Mouse (Mus musculus) olfactory bulb, adult 2 months (tissue): Measurements from ENCODE around the gene Rsc1a1. TPM values are rescaled to one million over a fixed set of nuclear protein-coding genes. Genes with fewer than 3 reads are reported as not detected.

Source experiments
- H3K27ac ChIP-seq: fragments of 200-500 bp; 2 replicates; pipeline ENCODE4 v1.5.1; 2012; ENCODE audit warnings: low read depth, low read length; ENCODE audit not compliant: insufficient read depth
- H3K4me1 ChIP-seq: fragments of 200-500 bp; 2 replicates; pipeline ENCODE4 v1.6.1; 2012; ENCODE audit warnings: low read length; ENCODE audit not compliant: control insufficient read depth, insufficient read depth
- H3K4me3 ChIP-seq: fragments of 200-500 bp; 2 replicates; pipeline ENCODE4 v1.5.1; 2012; ENCODE audit warnings: mild to moderate bottlenecking, low read depth, low read length, moderate library complexity; ENCODE audit not compliant: insufficient read depth
- CTCF ChIP-seq: fragments of 200-500 bp; IDR thresholded peaks from 2 replicates; pipeline ENCODE4 v1.5.1; 2012; ENCODE audit warnings: low read depth, mild to moderate bottlenecking, low read length, moderate library complexity; ENCODE audit not compliant: insufficient read depth
- POLR2A ChIP-seq: fragments of 200-500 bp; IDR thresholded peaks from 2 replicates; pipeline ENCODE4 v1.6.1; 2012; ENCODE audit warnings: mild to moderate bottlenecking, low read depth, low read length, moderate library complexity; ENCODE audit not compliant: insufficient read depth
- WGBS: fragments of 180-500 bp; shearing (Covaris S2); methylation state at CpG from one replicate; pipeline ENCODE4 v1.1.7; 2018; 5-methylcytosine and 5-hydroxymethylcytosine counted together
- polyA plus RNA-seq: library from polyadenylated mRNA; stranded (reverse); fragments of >200 nt; gene quantifications from 2 replicates; pipeline ENCODE4 v1.2.4, GENCODE M21; 2012; ENCODE audit warnings: low replicate concordance; ENCODE audit not compliant: missing spikeins, insufficient read depth, insufficient read length

Rsc1a1 gene
- polyA plus RNA-seq, result not detected in 2 replicates

DNA sequence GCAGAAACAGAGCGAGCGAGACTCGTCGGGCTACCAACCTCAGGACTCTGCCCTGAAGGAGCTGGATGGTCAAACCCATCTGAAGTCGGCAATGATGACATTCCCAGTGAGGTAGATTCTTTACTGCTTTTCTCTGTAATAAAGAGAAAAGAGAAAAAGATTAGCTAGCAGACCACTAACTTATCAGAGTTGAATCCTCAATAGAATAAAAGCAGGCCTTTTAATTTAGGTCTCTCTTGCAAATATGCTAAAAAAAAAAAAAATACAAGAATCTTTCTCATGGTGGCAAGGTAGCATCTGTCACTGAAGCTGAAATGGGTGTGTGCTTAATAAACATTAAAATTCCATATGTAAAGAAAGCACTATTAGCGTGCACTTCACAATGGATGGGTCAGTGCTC is at the start of gene Rsc1a1:
Rsc1a1 (minus strand) TSS at position 101 of the 400 bp plus-strand sequence.
- Histone ChIP-seq H3K4me1 (peaks cover 8% of the 10 kb centered on the region), H3K27ac (no peak within 1 kb of the TSS)
- TF ChIP-seq CTCF (no peak), POLR2A (no peak)

DNA sequence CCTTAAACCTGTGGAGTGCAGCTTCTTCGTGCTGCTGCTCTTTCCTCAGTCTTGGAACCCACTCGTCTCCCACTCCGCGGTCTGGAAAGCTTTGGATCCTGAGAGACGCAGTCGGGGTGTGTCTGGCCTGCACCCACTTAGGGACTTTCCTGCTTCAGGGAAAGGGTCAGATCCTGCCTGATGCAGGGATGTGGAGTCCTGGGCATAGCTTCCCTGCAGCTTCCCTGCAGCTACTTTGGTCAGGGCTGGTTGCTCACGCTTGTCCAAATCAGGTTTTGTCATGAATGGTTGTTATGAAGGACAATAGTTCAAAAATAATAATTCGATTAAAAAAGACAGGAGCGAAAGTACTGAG is 49.8 kb upstream of the Rsc1a1 start:
- WGBS, result 23% methylated on average over 9 of the region's 9 CpGs
- H3K4me1 ChIP-seq, result peaks cover 8% of the 10 kb centered on the region; the same call in 1 of the 2 replicates
- TF ChIP-seq CTCF (no peak), POLR2A (no peak; the same call in 1 of the 2 replicates)
- H3K27ac ChIP-seq, result peak overlapping the region; percentile 34; the same call in 1 of the 2 replicates
- peak overlapping the region; percentile 50 for H3K4me3 ChIP-seq

More for the DNA sequence above, at the start of gene Rsc1a1:
- WGBS, result 94% methylated on average over 6 of the region's 6 CpGs
- no peak within 1 kb of the TSS for H3K4me3 ChIP-seq

DNA sequence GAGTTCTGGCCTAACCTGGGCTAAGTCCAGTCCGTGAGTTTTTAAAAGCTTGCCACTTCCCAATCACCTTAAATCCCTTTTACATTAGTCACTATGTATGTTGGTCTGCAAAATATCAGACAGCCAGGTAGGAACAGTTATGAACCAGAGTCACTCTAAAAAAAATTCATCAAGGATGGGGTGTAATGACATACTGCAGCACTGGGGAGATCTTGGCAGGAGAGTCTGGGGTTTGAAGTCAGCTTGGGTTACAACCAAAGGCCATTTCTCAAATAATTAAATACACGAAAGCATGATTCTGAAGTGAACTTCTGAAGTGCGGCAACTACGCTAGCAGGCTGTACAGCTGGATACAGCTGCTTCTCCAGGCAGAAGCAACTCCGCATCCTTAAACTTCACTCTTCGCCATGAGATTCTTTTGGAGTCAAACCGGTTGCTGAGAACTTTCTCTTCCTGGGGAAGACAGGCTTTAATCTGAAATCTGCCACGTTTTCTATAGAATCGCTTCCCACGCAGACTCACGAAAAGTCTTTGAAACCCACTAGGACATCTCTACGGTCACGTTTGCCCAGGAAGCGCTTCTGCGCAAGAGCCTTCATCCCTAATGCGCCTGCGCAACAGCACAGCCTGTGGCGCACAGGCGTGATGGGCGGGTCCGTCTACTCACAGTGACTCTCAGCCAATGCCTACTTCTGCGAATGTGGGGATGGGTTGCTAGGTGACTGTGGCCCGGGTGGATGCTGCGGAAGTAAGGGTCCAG is 49.2 kb upstream of the Rsc1a1 start:
- peak overlapping the region; percentile 61 for H3K27ac ChIP-seq
- TF ChIP-seq CTCF, result no peak
- TF ChIP-seq POLR2A, result peak; percentile 39; the same call in 1 of the 2 replicates
- WGBS, result 5% methylated on average over 24 of the region's 24 CpGs
- H3K4me1 ChIP-seq, result peaks cover 8% of the 10 kb centered on the region; the same call in 1 of the 2 replicates
- peak overlapping the region; percentile 50 for H3K4me3 ChIP-seq

DNA sequence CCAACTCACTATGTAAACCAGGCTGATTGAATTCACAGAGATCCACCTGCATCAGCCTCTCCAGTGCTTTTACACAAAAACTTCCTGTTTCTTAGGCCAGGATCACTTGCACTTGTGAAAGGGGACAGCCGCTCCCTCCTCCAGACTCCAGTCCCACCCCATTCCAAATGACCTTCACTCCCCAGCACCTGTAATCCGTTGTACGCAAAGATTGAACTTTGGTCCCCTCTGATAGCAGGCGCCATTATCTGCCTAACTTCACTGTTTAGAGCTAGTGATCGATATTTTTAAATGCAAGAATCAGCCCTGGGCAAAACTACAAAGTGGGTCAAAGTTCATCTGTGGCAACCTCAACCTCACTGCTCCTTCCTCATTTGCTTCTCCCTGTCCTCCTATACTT is 46.4 kb upstream of the Rsc1a1 start:
- WGBS, result 83% methylated on average over 5 of the region's 5 CpGs
- H3K27ac ChIP-seq, result no peak overlapping the region

DNA sequence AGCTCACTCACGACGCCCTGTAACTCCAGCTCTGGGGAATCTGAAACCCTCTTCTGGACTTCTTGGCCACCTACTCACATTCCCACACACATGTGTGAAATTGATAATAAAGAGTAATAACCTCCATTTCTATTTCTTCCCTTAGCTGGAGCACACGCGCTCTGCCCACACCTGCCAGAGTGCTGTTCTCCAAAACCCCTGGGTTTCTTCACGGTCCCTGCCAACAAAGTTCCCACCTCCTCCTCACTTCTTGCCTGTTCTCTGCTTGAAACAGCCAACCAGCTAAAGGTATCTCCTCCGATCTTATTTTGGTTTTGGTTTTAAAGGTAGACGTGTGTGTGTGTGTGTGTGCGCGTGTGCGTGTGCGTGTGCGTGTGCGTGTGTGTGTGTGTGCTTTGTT is 45.0 kb upstream of the Rsc1a1 start:
- Histone ChIP-seq H3K4me1 (peaks cover 8% of the 10 kb centered on the region; the same call in 1 of the 2 replicates), H3K4me3 (no peak overlapping the region), H3K27ac (no peak overlapping the region)
- 78% methylated on average over 13 of the region's 13 CpGs for WGBS
- TF ChIP-seq CTCF, result no peak

More for the DNA sequence above, 46.4 kb upstream of the Rsc1a1 start:
- no peak for TF ChIP-seq CTCF
- TF ChIP-seq POLR2A, result no peak
- Histone ChIP-seq H3K4me3 (no peak overlapping the region), H3K4me1 (peaks cover 8% of the 10 kb centered on the region; the same call in 1 of the 2 replicates)

DNA sequence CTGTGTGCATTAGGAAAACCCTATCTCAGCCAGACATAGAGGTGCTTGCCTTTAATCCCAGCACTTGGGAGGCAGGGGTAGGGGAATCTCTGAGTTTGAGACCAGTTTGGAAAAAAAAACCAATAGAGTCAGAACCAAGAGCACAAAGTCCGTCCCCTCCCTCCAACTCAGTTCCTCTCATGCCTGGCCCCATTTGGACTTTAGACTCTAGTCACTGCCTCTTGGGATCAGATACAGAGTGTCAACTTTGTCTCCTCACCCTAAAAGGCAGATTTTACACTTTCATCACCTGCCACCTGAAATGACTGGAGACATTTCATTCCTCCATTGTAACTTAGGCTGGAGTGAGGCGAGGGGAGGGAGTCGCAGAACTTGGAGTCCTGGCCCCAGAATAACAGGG is 43.9 kb upstream of the Rsc1a1 start:
- no peak overlapping the region for H3K27ac ChIP-seq
- H3K4me3 ChIP-seq, result no peak overlapping the region
- 68% methylated on average over 3 of the region's 3 CpGs for WGBS
- H3K4me1 ChIP-seq, result 0 out of 2 replicates have a peak, but pooled peaks cover 5% of the 10 kb centered on the region
- TF ChIP-seq CTCF (no peak), POLR2A (no peak)

DNA sequence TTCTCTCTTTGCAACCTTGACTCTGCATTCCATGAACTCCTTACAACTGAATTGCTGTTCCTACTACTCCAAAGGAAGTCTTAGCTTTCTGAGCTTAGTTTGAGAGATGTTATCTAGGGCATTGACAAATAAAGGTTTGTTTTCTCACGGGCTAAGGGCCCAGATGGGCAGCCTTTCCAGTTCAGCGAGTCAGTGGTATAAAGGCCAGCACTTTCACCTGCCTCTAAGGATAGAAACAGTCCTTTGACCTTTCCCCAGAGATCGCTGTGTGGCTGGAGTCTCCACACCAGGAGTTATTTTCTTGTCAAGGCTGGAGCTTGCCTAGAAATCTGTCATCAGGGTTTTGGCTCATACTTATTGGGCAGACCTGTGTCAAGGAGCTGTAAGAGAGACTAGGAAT is 40.3 kb upstream of the Rsc1a1 start:
- H3K27ac ChIP-seq, result no peak overlapping the region
- H3K4me3 ChIP-seq, result no peak overlapping the region
- WGBS, result 70% methylated on average over 3 of the region's 3 CpGs
- H3K4me1 ChIP-seq, result 0 out of 2 replicates have a peak, but pooled peaks cover 3% of the 10 kb centered on the region
- no peak for TF ChIP-seq CTCF
- TF ChIP-seq POLR2A, result no peak

DNA sequence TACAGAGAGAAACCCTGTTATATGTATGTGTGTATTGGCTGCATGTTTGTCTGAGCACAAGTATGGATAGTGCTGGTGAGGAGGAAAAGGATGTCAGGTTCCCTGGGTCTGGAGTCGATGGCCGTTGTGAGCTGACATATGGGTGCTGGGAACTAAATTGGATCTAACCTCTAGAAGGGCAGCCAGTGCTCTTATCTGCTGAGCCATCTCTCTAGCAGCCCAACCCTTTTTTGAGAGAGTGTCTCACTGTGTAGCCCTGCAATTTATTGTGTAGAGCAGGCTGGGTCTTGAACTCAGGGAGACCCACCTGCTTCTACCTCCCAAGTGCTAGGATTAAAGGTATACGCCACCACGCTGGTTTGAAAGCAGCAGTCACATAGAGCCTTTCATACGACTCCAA is 39.9 kb upstream of the Rsc1a1 start:
- H3K4me3 ChIP-seq, result no peak overlapping the region
- TF ChIP-seq POLR2A, result no peak
- H3K27ac ChIP-seq, result no peak overlapping the region
- H3K4me1 ChIP-seq, result no peaks in the 10 kb centered on the region
- WGBS, result 83% methylated on average over 5 of the region's 5 CpGs

DNA sequence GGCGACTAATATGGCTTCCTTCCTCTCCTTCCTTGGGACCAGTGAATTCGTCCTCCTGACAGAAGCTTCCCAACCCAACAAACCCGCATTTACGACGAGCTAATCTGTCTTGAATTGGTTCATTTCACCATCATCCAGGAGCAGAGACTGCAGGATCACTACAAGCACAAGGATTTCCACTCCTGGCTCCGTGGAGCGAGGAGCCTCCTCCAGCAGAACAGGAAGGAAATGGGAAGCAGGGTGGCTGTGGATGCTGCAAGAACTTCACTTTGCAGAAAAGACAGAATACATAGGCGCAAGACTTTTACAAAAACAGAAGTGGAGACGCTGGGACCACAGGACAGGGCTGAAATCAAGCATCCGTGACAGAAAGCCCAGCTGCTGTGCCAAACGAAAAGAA is 39.2 kb upstream of the Rsc1a1 start:
- TF ChIP-seq POLR2A, result no peak
- TF ChIP-seq CTCF, result no peak
- WGBS, result 68% methylated on average over 11 of the region's 11 CpGs
- Histone ChIP-seq H3K27ac (no peak overlapping the region), H3K4me3 (no peak overlapping the region), H3K4me1 (peaks cover 2% of the 10 kb centered on the region; the same call in 1 of the 2 replicates)
